Mouse (Mus musculus) cerebellum, adult 11 months (tissue): Measurements from ENCODE around the gene Fam83f.
"Not testable (repeated sequence)": the region's sequence is repeated elsewhere in the genome, so short reads cannot be mapped to it uniquely, and the experiment has no call there.

Experiments
- DNase-seq: peaks from one replicate; pipeline ENCODE4 v3.0.0; 2022

Fam83f gene

GRCm38 (mm10) chr15:80707088-80707487, 35.4 kb downstream of the Fam83f start:
- no peak for DNase-seq

DNA sequence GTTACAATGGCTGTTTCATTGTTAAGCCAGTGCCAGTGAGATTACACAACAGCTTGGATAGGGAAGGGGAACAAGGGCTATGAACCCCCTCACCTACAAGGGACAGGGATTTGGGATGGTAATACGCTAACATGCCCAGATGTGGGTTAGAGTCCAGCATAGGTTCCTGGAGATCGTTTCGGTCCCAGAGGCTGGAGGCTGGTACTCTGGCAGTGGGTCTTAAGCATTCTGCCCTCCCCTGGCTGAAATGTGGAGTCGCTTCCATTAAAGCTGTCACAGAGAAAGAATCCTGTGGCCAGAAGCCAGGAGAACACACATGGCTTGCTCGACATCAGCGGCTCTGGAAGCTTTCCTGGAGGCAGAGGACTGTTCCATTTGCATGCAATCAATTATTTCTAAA, 37.9 kb downstream of the Fam83f start:
- DNase-seq = peak; percentile 52

- DNase-seq = no peak
Observed at GRCm38 (mm10) chr15:80710257-80710607, 38.6 kb downstream of the Fam83f start.

- peak; percentile 98 for DNase-seq
Observed at GRCm38 (mm10) chr15:80710608-80711363, 39.1 kb downstream of the Fam83f start, which contains the start of gene Tnrc6b. TSS of gene Tnrc6b (plus strand) at chr15:80711313.

DNA sequence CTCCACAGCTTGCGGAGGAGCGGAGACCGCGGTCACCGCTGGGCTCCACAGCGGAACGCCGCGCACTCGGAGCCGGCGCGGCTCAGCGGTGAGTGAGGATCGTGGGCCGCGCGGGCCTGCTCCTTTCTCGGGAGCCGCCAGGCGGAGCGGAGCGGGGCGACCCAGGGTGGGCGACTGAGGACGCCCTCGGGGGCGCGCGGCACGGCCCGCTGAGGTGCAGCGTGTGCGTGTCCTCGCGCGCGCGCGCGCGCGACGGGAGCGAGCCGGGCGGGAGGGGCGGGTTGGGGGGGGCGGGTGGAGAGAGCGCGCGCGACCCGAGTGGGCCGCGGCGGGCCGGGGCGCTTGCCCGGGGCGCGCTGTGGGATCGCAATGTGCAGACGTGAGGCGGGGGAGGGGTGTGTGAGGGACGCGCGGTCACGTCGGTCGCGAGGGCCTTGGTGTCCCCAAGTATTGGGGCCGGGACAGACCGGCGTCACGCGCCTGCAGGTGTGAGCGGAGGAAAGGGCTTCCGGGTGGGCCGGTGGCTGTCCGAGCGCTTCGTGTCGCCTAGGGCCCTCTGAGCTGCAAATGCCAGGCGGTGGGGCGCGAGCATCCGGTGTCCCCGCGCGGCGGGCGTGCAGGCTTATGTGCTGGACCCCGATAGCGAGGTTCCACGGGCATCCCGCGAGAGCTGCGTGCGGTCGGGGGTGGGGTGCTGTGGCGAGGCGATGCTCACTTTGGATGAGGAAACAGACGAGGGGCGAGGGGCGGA, 39.9 kb downstream of the Fam83f start:
- peak; percentile 72 for DNase-seq

DNA sequence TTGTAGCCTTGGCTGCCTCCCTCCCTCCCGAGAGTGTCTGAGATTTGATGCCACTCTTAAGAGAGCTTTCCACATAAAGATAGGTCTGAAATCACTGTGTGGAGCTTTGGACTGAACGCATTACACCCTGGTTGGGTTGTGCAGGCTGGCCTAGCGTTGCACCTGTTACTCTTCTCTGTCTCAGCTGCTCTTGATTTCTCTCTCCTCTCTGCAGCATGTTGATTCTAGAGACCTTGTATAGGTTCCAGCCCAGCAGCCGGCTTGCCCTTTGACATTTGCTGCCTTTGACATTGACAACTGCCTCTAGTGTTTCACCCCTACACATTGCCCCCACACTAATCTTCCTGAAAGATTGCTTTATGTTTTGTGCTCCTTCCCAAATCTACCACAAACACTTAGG, 42.7 kb downstream of the Fam83f start:
- no peak for DNase-seq

GRCm38 (mm10) chr15:80716631-80717135, 45.0 kb downstream of the Fam83f start:
- no peak for DNase-seq

- DNase-seq = no peak
Observed at GRCm38 (mm10) chr15:80717431-80717830, 45.8 kb downstream of the Fam83f start.

DNA sequence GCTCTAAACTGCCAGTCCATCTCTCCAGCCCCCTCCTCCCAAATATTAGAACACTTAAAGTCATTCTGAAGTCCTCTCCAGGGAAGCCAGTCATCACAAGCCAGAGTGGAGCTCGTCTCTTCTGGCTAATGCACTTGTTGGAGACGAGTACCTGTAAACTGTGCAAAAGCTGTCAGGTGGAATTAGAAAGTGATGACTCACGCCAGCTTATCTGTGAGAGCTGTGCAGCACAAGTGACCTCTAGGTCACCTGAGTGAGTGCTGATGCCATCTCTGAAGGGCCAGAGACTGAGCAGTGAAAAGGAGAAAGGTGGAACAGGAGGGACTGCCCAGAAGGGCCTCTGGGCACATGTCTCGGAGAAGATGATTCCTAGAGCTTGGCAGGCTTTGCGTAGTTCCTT, 48.6 kb downstream of the Fam83f start:
- no peak for DNase-seq

GRCm38 (mm10) chr15:80721861-80722260, 50.2 kb downstream of the Fam83f start:
- no peak for DNase-seq

DNA sequence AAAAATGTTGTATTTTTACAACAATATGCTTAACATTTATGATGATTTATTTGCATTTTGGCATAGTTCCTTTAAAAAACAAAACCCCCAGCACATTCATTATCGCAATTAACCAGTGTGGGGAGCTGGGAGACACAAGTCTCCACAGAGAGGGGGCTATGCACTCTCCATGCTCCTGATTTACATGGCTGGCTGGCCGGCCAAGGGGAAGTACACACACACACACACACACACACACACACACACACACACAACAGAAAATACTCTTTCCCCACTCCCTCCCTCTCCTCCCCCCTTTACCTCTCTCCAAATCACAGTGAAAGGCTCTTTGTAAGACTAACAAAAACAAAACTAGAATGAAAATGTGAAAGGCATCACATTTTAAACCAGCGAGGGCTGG, 50.7 kb downstream of the Fam83f start:
- DNase-seq = no peak

- DNase-seq = no peak
Observed at GRCm38 (mm10) chr15:80729477-80729876, 57.8 kb downstream of the Fam83f start.

- DNase-seq = no peak
Observed at GRCm38 (mm10) chr15:80731043-80731442, 59.4 kb downstream of the Fam83f start.

DNA sequence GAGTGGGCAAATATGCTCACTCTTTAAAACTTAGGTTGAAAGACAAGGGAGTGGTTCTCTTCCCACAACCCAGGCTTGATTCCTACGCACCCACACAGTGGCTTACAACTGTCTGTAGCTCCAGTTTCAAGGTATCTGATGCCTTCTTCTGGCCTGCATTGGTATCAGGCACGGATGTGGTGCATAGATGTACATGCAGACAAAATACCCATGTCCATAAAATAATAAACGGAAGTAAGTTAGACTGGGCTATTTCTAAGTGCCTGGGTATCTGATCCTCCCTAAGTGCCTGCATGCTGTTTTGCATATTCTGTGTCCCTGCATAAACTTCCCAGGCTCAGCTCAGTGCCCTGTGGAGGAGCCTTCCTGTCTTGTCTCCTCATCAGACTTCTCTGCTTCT, 59.9 kb downstream of the Fam83f start:
- DNase-seq = no peak

- no peak for DNase-seq
Observed at GRCm38 (mm10) chr15:80732266-80733030, 60.8 kb downstream of the Fam83f start.

DNA sequence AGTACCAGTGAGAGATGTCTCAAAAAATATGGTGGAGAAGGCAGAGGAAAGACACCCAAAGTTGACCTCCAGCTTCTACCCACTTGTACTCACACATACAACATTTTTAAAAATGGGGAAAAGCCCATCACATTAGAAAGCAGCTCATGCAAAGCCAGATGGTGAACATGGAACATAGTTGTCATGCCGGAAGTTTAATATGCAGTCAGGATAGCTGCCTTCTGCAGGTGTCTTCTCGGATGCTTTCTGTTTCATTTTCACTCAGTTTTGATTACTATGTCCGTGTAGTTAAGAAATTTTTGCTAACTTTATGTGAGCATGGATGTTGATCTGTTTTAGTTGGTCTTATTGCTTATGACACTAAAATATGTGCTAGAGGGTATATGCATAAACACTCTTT, 63.7 kb downstream of the Fam83f start:
- no peak for DNase-seq

DNA sequence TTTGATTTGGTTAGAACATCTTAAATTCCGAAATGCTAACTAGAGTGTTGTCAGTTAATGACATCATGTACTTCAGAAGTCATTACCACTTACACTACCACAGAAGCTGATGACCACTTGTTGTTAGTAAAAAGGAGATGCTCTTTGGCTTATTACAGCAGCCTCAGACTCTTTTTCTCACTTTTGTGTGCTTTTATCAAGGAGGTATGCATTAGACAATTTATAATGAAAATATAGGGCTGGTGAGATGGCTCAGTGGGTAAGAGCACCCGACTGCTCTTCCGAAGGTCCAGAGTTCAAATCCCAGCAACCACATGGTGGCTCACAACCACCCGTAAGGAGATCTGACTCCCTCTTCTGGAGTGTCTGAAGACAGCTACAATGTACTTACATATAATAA, 64.1 kb downstream of the Fam83f start:
- not testable (repeated sequence) for DNase-seq

GRCm38 (mm10) chr15:80736553-80736952, 64.9 kb downstream of the Fam83f start:
- no peak for DNase-seq

DNA sequence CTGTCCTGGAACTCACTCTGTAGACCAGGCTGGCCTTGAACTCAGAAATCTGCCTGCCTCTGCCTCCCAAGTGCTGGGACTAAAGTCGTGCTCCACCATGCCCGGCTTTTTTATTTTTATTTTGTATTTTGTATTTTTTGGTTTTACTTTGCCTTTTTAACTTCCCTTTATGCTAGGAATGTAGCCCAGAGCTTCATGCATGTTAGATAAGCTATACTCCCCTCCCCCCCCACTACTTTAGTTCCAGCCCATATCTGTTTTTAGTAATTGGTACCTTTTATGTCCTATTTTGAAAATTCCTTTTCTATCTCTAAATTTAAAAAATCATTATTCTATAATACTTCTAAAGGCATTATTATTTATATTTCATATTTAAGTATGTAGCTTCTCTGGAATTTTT, 66.6 kb downstream of the Fam83f start:
- no peak for DNase-seq

DNA sequence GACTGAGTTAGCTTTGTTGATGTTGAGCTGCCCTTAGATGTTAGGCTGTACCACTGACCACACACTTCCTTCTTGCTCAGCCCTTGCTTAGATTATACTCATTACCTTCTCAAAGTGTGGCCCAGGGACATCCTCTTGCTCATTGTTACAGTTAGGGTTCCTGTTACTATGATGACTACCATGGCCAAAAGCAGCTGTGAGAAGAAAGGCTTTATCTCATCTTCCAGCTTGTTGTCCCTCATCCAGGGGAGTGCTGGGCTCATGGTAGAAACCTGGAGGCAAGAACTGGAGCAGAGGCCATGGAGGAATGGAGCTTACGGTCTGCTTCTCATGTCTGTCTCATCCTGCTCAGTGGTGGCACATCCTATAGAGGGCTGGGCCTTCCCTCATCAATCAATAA, 68.3 kb downstream of the Fam83f start:
- no peak for DNase-seq

DNA sequence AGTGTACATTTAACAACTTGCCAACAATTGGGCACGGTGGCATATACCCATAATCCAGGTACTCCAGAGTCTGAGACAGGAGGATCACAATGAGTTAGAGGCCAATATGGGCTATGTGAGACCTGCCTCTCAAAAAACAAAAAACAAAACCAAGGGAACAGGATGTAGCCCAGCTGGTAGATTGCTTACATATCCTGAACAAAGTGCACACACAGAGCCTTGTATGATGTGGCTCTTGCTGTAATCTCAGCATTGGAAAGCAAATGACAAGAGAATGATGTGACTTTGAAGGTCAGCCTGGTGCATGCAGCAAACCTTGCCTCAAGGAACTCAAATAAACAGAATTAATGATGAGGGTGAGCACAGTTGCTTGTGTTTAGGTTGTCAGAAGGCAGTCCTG, 70.2 kb downstream of the Fam83f start:
- no peak for DNase-seq

DNA sequence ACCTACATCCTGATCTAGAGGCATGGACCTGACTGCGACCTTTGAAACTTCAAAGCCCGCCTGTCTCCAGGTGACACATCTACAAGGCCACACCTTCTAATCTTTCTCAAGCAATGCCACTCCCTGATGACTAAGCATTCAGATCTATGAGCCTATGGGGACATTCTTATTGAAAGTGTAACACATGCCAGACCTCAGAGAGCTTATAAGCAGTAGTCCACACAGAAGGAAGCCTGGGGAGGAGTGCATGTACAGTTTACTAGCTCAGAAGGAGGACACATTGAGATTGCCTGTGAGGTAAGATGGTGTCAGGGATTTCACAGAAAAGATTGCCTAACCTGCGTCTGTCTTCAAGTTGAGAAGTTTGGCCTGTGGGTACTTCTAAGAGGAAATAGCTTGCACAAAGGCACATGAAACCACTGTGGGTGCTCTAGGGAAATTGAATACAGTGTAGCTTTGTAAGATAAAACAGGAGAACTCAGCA, 71.4 kb downstream of the Fam83f start:
- DNase-seq = no peak

- no peak for DNase-seq
Observed at GRCm38 (mm10) chr15:80743606-80744005, 72.0 kb downstream of the Fam83f start.
